Mouse (Mus musculus): ENCODE data around the gene Oxct2a.
"Not testable (repeated sequence)": the region's sequence is repeated elsewhere in the genome, so short reads cannot be mapped to it uniquely, and the experiment has no call there.

Oxct2a gene

DNA sequence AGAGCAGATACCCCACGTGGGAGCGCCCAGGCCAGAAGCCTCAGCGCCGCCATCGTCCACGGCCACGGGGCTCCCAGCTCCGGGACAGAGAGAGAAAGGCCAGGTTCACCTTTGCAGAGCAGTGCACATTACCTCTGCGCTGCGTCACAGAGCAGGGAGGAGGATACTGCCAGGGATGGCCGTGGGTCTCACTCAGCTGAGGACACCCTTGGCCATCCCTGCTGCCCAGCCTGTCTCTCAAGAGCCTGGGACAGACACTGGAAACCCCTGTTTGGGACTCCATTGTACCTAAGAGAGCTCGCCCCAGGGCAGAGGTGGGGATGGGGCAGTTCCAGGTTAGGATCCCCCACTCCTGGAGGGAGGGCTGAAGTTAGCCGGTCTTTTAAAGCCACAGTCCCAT, at the start of gene Oxct2a:
Oxct2a (minus strand) TSS at position 101 of the 400 bp plus-strand sequence.
- no peak for DNase-seq (ENCODE audit: low spot score in 2 of 2)

DNA sequence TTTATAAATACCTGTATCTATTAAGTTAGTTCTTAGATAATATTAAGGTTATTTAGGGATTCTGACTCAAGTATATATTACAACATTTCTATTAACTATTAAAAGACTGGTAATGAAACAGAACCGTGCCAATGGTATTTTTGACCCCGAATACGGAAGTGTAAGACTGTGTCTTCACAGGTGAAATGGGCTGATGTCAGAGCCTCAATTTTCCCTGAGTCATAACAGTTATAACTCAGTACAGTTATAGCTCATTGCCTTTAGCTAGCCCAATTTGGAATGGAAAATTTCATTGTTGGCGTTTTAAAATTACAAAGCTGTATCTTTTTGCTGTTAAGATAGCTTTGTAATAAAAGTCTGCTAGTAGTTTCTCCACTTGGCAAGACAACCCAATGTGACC, 40.1 kb upstream of the Oxct2a start:
- DNase-seq (ENCODE audit: low spot score in 2 of 2) = no peak

DNA sequence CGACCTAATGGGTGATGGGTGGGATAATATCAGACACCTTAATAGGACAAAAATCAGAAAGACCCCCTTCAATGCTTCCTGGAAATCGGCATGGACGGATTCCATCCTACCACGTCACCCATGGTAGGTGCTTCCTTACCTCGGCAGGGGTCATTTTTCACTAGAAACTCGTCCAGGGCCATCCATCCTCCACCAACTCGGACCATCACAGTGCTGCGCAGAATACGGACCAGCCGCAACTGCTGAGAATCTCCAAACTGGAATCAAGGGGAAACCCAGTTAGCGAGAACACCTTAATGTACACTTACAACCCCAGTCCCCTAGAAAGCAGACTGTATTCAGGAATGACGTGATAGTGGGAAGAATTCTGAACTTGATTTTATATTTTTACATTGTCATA, 37.3 kb upstream of the Oxct2a start:
- DNase-seq (ENCODE audit: low spot score in 2 of 2) = no peak

DNA sequence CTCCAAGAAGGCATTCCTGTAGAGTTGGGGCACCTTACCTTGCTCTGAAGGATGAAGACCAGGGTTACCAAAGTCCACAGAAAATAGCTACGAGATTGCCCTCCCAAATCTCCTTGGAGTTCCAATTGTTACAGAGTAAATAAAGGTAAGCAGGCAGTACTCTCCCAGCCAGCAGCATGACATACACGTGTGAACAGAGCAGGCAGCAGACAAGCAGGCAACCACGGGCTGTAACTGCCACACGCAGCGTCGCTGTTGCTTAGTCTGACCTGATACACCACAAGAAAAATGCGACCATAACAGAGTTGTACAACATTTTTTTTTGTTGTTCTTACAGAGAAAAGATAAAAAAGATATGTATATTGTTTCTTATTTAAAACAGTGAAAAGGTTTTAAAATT, 35.2 kb upstream of the Oxct2a start:
- DNase-seq (ENCODE audit: low spot score in 2 of 2) = no peak

DNA sequence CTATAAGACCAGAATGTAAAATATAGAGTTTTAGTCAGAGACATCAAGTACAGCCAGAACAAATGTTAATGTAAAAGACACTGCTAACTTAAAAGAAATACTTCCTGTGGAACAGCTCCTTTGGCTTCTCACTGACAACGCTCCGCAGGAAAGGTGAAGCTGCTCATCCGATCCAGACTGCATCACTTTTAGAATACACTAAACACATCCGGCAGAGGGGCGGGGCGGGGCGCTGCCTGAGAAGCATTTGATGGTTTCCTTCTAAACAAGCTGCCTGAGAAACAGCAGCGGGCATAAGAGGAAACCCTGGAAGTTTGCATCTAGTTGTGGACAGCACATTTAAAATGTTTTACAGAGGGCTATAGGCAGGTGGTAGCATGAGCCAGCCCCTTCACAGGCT, 32.5 kb upstream of the Oxct2a start:
- no peak for DNase-seq (ENCODE audit: low spot score in 2 of 2)

DNA sequence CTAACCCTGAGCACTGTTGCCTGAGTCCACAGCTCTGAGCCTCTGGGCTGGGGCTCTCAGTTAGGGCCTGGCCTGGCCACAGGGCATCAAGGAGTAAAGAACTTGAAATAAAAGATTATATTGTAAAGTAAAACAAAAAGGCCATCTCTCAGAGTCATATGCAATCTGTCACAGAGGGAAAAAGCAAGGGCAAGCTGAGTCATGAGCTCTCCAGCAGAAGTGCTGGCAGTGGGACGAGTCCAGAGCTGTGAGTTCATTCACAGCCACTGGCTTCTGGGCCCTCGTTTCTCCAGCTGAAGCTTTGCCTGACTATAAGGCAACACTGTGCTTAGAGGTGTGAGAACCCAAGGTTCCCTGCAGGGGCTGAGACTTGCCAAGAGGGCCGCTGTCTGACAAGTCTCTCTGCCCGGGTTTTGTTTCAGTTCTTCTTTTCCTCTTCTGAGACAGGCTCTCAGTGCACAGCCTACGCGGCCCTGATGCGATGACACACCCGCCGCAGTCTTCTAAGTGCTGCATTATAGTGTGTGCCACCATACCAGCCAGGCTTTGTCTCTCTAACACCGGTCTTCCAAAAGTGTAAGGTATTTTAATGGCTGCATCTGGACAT, 29.9 kb upstream of the Oxct2a start:
- peak in 1 of 2 experiments; percentile 22 for DNase-seq (ENCODE audit: low spot score in 2 of 2)

DNA sequence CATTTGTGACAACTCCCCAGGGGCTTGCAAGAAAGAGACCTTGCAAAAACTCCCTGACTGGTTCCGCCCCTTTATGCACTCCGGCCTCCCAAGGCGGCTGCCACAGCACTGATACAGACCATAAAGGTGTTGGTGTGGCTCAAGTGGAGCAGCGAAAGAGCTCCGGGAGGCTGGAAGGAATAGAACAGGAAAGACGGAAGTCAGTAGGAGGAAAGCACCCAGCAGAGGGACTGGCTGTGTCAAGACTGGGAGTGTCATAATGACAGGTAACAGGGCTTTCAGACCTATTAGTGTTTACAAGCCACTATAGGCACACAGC, 20.0 kb upstream of the Oxct2a start:
- no peak for DNase-seq (ENCODE audit: low spot score in 2 of 2)

DNA sequence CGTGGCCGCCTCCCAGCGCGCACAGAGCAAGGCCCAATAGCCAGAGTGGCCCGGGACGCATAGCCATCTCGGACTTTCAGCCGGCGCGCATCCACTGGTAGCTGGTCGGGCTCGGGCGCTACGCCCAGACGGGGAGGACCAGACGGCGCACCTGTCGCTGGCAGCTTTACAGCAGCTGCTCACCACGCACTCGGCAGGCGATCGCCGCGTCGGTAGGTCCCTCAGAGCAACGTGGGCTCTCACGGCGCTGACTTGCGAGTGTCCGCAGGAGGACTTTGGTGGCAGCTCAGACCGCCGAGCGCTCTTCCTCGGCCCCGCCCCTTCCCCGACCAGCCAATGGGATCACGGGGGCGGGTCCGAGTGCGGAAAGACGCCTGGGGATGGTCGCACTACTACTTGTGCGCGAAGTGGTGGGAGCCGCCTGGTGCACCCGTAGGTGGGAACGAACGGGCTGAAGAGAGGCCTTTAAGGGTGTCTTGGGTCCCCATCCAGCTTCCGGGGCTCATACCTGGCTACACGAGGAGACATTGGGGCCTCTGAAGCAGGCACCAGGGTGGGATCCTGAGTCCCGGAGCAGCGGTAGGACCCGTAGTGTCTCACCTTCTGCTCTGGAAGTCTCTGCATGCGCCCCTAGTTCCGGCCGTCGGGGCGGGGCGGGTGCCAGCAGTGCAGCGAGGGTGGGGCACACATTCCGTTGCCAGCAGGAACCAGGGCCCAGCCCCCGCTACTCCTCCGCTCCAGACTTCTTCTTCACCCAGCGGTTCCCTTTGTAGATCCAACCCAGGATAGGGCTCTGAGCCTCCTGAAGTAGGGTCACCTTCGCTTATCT, 19.4 kb upstream of the Oxct2a start, which contains the start of gene Bmp8a:
Bmp8a (minus strand) TSS at position 611 of the 829 bp plus-strand sequence.
- no peak for DNase-seq (ENCODE audit: low spot score in 2 of 2)

DNA sequence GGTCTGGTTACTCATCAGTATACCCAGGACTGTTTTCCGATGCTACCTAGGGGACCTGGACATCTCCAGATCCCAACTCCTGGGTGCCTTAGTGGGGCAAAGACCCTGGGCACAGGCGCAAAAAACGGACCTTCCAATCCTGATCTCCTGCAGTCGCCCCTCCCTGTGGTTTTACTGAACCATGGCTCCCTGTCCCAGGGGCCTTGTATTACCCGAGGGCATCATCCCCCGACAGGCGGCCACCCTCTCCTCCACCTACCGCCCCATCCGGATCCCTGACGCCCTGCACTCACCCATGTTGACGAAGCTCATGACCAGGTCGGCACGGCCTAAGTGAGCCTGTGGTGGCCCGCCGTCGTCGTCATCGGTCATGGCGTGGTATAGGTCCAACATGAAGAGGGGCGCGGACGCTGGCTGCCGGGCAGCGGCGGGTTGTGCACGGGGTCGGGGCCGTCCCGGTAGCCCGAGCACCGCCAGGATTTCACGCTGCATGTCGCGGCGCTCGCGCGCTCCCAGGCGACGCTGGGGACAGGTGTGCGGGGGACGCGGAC, 18.7 kb upstream of the Oxct2a start:
- no peak for DNase-seq (ENCODE audit: low spot score in 2 of 2)

DNA sequence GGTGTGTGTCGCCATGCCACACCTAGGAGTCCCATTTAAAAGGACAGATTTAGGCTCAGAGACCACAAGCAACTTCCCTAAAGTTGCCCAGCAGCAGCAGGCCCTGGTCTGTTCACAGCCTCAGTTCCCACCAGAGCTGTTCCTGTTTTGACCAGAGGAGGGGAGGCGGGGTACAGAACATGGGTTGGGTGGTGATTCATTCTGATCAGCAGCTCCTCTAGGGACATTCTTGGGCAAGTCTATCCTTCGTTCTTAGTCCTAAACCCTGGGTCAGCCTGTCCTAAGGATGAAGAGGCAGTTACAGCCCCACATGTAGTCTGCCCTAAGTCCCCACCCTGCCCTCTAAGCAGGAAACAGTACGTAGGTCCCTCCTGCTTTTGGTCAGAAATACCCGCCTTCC, 16.8 kb upstream of the Oxct2a start:
- DNase-seq (ENCODE audit: low spot score in 2 of 2) = no peak

DNA sequence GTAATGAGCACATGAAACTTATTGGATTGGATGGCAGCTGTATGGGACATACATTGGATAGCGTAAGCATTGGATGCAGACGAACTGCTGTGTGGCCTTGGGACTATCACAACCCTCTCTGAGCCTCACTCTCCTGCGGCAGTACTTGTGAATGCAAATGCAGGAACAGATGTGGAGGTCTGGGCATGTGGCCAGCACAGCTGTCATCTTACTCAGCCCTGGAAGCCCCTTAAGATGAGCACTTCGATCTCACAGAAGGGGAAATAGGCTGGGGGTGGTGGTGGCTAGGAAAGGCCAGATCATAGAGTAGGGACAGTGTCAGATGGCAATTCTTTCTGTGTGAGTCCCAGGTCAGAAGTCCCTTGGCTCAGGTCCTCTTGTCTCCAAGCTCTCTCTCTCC, 14.3 kb upstream of the Oxct2a start:
- no peak for DNase-seq (ENCODE audit: low spot score in 2 of 2)

DNA sequence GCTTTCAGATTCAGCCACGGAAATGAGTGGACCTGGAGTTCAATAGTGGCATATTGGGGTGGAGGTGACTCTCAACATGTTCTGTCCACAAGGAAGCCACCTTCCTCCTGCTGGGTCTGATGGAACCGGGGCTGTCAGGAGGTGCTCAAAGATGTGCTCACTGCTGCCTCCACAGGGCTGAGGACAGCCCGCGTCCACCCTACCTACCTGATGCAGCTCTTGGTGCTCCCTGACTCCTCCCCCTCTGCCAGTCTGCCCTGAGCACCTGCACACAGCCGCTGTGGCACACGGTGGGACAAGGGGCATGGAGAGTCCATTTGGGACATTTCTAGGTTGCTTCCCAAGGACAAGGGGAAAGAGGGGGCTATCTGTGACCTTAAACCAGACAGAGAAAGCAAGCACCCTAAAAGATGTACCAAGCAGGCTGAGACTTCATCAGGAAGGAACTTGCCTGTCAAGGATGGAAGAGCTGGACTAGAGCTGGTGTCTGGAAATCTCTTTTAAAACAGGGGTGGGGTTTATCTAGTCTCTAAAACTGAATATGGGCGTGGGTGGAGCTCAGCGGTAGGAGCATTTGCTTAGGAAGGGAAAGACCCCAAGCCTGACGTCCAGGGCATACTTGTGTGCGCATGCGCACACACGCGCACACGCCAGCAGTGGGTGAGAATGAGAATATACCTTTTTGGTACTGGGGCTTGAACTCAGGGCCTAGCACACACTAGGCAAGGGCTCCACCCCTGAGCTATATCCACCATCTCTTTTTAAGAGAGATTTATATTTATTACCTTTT, 12.6 kb upstream of the Oxct2a start:
- no peak for DNase-seq (ENCODE audit: low spot score in 2 of 2)

DNA sequence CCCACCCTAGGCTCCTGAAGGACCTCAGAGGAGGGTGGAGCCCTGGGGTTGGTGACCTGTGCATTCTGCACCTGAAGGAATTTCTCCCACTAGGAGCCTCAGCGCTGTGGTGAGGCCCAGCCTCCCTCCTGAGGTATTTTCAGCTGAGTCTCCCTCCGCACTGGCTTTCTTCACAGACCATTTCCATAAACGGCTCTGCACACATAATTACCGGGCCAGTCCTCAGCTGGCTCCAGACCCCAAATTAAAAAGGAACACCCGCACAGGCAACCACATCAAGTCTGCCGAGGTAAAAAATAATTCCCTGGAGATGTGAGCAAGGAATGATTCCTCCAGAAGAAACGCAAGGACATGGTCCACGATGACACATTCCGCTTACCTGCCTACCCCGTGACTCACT, 11.8 kb upstream of the Oxct2a start:
- DNase-seq (ENCODE audit: low spot score in 2 of 2) = not testable (repeated sequence)

DNA sequence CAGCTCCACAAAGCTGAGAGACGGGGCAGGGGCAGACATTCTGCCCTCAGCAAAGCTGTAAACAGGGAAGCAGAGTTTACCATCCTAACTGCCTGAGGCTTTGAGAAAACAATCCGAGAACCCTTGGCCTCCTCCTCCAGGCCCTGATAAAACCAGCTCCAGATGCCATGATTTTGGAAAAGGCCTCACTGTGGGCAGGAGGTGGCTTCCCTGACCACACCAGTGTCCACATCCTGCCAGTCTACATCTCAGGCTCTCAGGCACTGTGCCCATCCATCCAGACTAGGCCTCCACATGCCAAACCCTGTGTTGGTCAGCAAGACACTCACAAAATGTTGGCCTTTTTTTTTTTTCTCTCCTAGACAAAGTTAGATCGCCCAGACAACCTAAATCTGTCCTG, 10.7 kb upstream of the Oxct2a start:
- no peak for DNase-seq (ENCODE audit: low spot score in 2 of 2)

DNA sequence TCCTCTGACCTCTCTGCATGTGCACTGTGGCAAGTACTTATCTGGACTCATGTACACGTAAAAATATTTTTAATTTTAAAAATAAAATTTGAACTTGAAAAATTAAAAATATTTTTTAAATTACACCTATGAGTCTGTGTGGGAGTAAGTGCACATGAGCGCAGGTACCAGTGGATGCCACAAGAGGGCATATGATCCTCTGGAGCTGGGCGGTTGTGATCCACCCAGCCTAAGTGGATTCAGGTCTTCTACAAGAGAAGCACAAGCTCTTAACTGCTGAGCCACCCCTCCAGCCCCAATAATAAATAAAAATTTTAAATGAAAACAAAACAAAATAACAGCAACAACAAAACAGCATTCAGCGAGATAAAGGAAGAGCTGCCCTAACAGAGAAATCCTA, 9.7 kb upstream of the Oxct2a start:
- DNase-seq (ENCODE audit: low spot score in 2 of 2) = no peak

DNA sequence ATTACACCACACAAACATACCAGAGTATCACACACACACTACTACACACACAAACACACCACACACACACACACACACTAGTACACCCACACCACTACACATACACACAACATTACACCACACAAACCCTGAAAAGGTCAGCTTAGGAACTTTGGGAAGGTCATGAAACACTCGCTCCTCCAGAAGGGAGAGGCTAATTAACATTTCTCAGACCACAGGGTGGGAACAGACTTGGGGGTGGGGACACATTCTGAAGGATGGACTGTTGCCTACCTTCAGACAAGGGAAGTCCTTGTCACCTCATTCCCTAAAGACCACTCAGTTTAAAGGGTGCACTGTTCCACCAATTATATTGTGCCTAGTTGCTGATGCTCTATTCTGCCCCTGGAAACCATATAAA, 8.5 kb upstream of the Oxct2a start:
- not testable (repeated sequence) for DNase-seq (ENCODE audit: low spot score in 2 of 2)

DNA sequence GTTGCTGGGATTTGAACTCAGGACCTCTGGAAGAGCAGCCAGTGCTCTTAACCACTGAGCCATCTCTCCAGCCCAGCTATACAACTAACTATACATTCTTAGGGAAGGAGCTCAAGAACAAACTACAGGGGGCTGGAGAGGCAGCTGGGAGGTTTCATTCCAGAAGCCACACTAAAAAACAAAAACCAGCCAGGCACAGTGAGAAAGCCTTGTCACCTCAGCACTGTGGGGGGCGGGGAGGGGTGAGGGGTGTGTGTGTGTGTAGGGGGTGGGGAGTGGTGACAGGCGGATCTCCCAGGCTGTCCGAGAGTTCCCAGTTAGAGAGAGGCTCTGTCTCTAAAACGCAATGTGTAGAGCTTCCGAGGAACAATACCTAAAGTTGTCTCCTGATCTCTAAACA, 7.9 kb upstream of the Oxct2a start:
- DNase-seq (ENCODE audit: low spot score in 2 of 2) = no peak

DNA sequence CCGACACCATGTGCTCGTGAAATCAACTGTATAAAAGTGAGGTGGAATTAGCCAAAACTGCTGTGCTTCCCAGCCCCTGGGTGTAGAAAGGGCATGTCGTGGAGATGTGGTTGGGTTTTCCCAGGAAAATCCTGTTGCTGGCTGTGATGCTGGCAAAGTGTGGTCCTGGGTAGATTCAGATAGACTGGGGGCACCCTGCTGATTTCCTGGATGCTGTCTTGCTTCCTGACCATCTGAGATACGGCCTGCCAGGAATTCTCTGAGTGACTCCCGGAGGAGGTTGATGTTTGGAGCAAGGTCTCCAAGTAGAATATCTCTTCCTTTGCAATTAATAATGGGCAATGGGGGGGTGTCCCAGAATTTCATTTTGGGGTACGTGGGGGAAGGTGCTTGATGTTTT, 5.5 kb upstream of the Oxct2a start:
- DNase-seq (ENCODE audit: low spot score in 2 of 2) = no peak

DNA sequence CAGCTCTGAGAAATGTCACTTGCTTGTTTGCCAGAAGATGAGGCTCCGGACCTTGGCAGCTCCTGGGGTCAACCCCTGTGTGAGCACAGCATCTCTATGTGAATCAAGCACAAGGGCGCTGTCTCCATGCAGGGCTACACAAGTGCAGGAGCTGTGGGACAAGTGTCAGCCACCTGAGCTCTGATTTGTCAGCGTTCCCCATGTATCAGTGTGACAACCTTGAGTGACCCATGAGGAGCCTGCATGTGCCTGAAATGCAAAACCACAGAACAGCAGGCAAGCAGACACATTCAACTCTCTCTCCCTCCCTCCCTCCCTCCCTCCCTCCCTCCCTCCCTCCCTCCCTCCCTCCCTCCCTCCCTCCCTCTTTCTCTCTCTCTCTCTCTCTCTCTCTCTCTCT, 4.2 kb upstream of the Oxct2a start:
- no peak for DNase-seq (ENCODE audit: low spot score in 2 of 2)

DNA sequence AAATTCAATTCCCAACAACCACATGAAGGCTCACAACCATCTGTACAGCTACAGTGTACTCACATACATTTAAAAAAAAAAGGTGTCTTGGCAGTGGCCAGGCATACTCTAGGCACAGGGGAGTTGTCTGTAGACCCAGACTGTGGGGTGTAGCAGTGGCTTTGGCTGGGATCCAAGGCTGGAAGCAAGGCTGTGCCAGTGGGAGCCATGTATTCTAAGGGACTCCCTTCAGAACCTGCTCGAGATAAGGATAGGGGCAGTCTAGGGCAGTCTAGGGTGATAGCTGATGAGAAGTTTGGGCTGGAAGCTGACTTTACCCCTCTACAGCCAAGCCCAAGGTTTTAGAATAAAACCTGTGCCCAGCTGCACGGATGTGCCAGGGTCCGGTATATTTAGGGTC, 2.7 kb upstream of the Oxct2a start:
- DNase-seq (ENCODE audit: low spot score in 2 of 2) = no peak

DNA sequence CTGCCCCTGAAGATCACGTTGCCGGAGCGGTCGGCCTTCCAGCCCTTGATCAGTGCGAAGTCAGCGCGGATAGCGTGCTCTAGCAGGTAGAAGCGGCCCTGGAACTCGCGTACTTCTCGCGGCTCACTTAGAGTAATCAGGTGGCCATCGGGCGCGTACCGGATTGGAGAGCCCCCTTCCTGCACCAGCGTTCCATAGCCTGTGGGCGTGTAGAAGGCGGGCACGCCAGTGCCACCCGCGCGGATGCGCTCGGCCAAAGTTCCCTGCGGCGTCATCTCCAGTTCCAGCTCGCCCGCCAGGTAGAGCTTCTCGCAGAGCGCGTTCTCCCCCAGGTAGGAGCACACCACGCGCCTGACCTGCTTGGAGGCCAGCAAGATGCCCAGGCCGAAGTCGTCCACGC, 524 bp downstream of the Oxct2a start:
- DNase-seq (ENCODE audit: low spot score in 2 of 2) = not testable (repeated sequence)

DNA sequence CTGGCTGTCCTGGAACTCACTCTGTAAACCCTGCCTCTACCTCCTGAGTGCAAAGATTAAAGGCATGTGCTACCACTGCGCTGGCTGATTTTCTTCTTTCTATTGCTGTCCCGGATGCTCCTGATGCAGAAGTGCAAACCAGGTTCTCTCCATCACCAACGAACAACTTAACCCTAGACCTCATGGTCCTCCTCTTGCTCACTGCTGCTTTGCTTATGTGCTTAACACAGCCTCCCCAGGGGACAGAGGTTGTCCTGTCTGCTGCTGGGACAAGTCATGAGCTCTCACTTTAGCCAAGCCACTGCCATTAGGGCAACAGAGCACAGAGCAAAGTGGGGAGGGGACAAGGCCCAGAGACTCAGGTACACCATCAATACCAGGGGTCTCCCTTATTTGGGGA, 8.9 kb downstream of the Oxct2a start:
- no peak for DNase-seq (ENCODE audit: low spot score in 2 of 2)

DNA sequence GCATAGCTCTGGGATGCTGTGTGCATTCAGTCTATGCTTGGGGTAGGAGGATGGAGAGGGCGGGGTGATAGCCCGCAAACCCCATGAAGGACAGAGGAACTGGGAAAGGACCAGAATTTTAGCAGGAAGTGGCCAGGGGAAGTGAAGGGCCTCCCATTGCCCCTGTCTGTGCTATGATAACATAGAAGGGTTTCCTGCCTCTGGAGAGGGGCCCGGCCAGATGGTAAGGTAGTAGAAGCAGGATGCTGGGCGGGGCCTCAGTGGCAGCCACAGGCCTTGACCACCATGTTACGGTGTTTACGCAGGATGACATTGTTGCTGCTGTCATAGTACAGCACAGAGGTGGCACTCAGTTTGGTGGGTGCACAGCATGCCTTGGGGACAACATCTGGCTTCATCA, 10.4 kb downstream of the Oxct2a start:
- no peak for DNase-seq (ENCODE audit: low spot score in 2 of 2)

Data from frontal cortex, postnatal 36 days (tissue).